Mouse (Mus musculus) intestine, embryonic 16.5 days (tissue): ENCODE measurements around the gene Gm9958. TPM values are rescaled to one million over a fixed set of nuclear protein-coding genes. Genes with fewer than 3 reads are reported as not detected.

Source experiments
- ATAC-seq: fragments of 200-750 bp; cut with Nextera tagmentation; 2 replicates; pipeline ENCODE4 v1.8.0; 2017; ENCODE audit warnings: moderate TSS enrichment, moderate library complexity
- H3K27ac ChIP-seq: fragments of 300-500 bp; sonication (generic); 2 replicates; pipeline ENCODE4 v1.5.1; 2014; ENCODE audit warnings: mild to moderate bottlenecking, low read length
- H3K27me3 ChIP-seq: fragments of 300-500 bp; sonication (generic); replicated peaks from 2 replicates; pipeline ENCODE4 v1.6.1; 2014; ENCODE audit warnings: low read length, control low read depth, mixed read lengths; ENCODE audit not compliant: control insufficient read depth, insufficient read depth
- H3K36me3 ChIP-seq: fragments of 300-500 bp; sonication (generic); 2 replicates; pipeline ENCODE4 v1.6.1; 2014; ENCODE audit warnings: low read length, control low read depth; ENCODE audit not compliant: control insufficient read depth, insufficient read depth
- H3K4me1 ChIP-seq: fragments of 300-500 bp; sonication (generic); 2 replicates; pipeline ENCODE4 v1.6.1; 2014; ENCODE audit warnings: low read length, control low read depth, mixed read lengths; ENCODE audit not compliant: control insufficient read depth, insufficient read depth
- H3K4me2 ChIP-seq: fragments of 300-500 bp; sonication (generic); 2 replicates; pipeline ENCODE4 v1.6.1; 2014; ENCODE audit warnings: low read depth, low read length, control low read depth
- H3K4me3 ChIP-seq: fragments of 300-500 bp; sonication (generic); 2 replicates; pipeline ENCODE4 v1.5.1; 2014; ENCODE audit warnings: mild to moderate bottlenecking, low read length
- H3K9ac ChIP-seq: fragments of 300-500 bp; sonication (generic); 2 replicates; pipeline ENCODE4 v1.6.1; 2014; ENCODE audit warnings: low read depth, low read length
- H3K9me3 ChIP-seq: fragments of 300-500 bp; sonication (generic); 2 replicates; pipeline ENCODE4 v1.6.1; 2016; ENCODE audit warnings: low read length, control low read depth; ENCODE audit not compliant: control insufficient read depth
- WGBS: fragments of 180-500 bp; shearing (Covaris S2); extraction: QIAGEN DNeasy Blood & Tissue Kit; methylation state at CpG from one replicate; pipeline ENCODE4 v1.1.7; 2014; 5-methylcytosine and 5-hydroxymethylcytosine counted together
- polyA plus RNA-seq: library from polyadenylated mRNA; unstranded; fragments of >200 nt; fragmentation: Nextera tagmentation; extraction: Ambion mirVana; gene quantifications from 2 replicates; pipeline ENCODE4 v1.2.1, GENCODE M21; 2015

The Gm9958 gene
- polyA plus RNA-seq, 1 experiment from 2014 or later = 6.3 TPM

- Histone ChIP-seq H3K9me3 (no peaks in the 10 kb centered on the region), H3K9ac (no peak overlapping the region), H3K36me3 (no peaks in the 10 kb centered on the region), H3K27me3 (no peaks in the 10 kb centered on the region), H3K4me2 (no peak overlapping the region), H3K27ac (no peak overlapping the region), H3K4me3 (no peak overlapping the region), H3K4me1 (no peaks in the 10 kb centered on the region)
- WGBS = 84% methylated on average over 3 of the region's 3 CpGs
- ATAC-seq = no peak
Observed at GRCm38 (mm10) chr5:90355824-90356223, 11.2 kb upstream of the Gm9958 start.

- peaks cover 12% of the 10 kb centered on the region for H3K4me1 ChIP-seq
- no peak for ATAC-seq
- peak overlapping the region; percentile 57 for H3K4me2 ChIP-seq
- H3K9ac ChIP-seq = peak overlapping the region; percentile 99
- no peaks in the 10 kb centered on the region for H3K9me3 ChIP-seq
- no peaks in the 10 kb centered on the region for H3K27me3 ChIP-seq
- H3K27ac ChIP-seq = no peak overlapping the region; the same call in 1 of the 2 replicates
- peak overlapping the region; percentile 96 for H3K4me3 ChIP-seq
- WGBS = 1% methylated on average over 6 of the region's 6 CpGs
- H3K36me3 ChIP-seq = no peaks in the 10 kb centered on the region
Observed at GRCm38 (mm10) chr5:90364526-90364925, 2.5 kb upstream of the Gm9958 start.

- H3K4me2 ChIP-seq = peak overlapping the region; percentile 57
- peak overlapping the region; percentile 96 for H3K4me3 ChIP-seq
- WGBS = under 1% methylated on average over 60 of the region's 61 CpGs
- peak overlapping the region; percentile 100 for H3K27ac ChIP-seq
- peak; percentile 38 for ATAC-seq
- no peaks in the 10 kb centered on the region for H3K27me3 ChIP-seq
- H3K36me3 ChIP-seq = no peaks in the 10 kb centered on the region
- peak overlapping the region; percentile 99 for H3K9ac ChIP-seq
- no peaks in the 10 kb centered on the region for H3K9me3 ChIP-seq
- peaks cover 12% of the 10 kb centered on the region for H3K4me1 ChIP-seq
Observed at GRCm38 (mm10) chr5:90365141-90365951, 1.7 kb upstream of the Gm9958 start.

GRCm38 (mm10) chr5:90366121-90367066 is 610 bp upstream of the Gm9958 start, which contains the start of gene Ankrd17:
Gene Ankrd17 (minus strand): TSS chr5:90366577.
- H3K27me3 ChIP-seq = no peaks in the 10 kb centered on the region
- H3K9me3 ChIP-seq = no peaks in the 10 kb centered on the region
- H3K4me2 ChIP-seq = peak within 1 kb of the TSS; percentile 65
- H3K27ac ChIP-seq = peak within 1 kb of the TSS; percentile 100
- ATAC-seq = peak; percentile 95
- H3K4me1 ChIP-seq = peaks cover 13% of the 10 kb centered on the region
- under 1% methylated on average over 71 of the region's 104 CpGs for WGBS
- H3K4me3 ChIP-seq = peak within 1 kb of the TSS; percentile 96
- peak within 1 kb of the TSS; percentile 99 for H3K9ac ChIP-seq
- H3K36me3 ChIP-seq = no peaks in the 10 kb centered on the region

- Histone ChIP-seq H3K4me2 (no peak overlapping the region), H3K9me3 (no peaks in the 10 kb centered on the region), H3K4me3 (no peak overlapping the region), H3K4me1 (peaks cover 8% of the 10 kb centered on the region), H3K27me3 (no peaks in the 10 kb centered on the region), H3K27ac (no peak overlapping the region), H3K36me3 (no peaks in the 10 kb centered on the region), H3K9ac (no peak overlapping the region)
- 80% methylated on average over 5 of the region's 5 CpGs for WGBS
- ATAC-seq = no peak
Observed at GRCm38 (mm10) chr5:90370401-90370800, 3.4 kb downstream of the Gm9958 start.

GRCm38 (mm10) chr5:90373708-90374107 is 6.7 kb downstream of the Gm9958 start:
- no peaks in the 10 kb centered on the region for H3K9me3 ChIP-seq
- H3K27me3 ChIP-seq = no peaks in the 10 kb centered on the region
- no peaks in the 10 kb centered on the region for H3K36me3 ChIP-seq
- peaks cover 3% of the 10 kb centered on the region; the same call in 1 of the 2 replicates for H3K4me1 ChIP-seq
- no peak overlapping the region for H3K27ac ChIP-seq
- no peak overlapping the region for H3K4me2 ChIP-seq
- WGBS = 82% methylated on average over 4 of the region's 4 CpGs
- H3K9ac ChIP-seq = no peak overlapping the region
- ATAC-seq = no peak
- H3K4me3 ChIP-seq = no peak overlapping the region

- ATAC-seq = no peak
- H3K9ac ChIP-seq = no peak overlapping the region
- no peaks in the 10 kb centered on the region for H3K36me3 ChIP-seq
- H3K27ac ChIP-seq = no peak overlapping the region
- H3K4me3 ChIP-seq = no peak overlapping the region
- 58% methylated on average over 4 of the region's 4 CpGs for WGBS
- no peaks in the 10 kb centered on the region for H3K4me1 ChIP-seq
- H3K27me3 ChIP-seq = no peaks in the 10 kb centered on the region
- H3K9me3 ChIP-seq = no peaks in the 10 kb centered on the region
- no peak overlapping the region for H3K4me2 ChIP-seq
Observed at GRCm38 (mm10) chr5:90381458-90381857, 14.5 kb downstream of the Gm9958 start.

- WGBS = 44% methylated on average over 1 of the region's 1 CpGs
- Histone ChIP-seq H3K9ac (no peak overlapping the region), H3K4me3 (no peak overlapping the region), H3K36me3 (no peaks in the 10 kb centered on the region), H3K4me2 (no peak overlapping the region), H3K27ac (no peak overlapping the region), H3K9me3 (no peaks in the 10 kb centered on the region), H3K4me1 (no peaks in the 10 kb centered on the region), H3K27me3 (no peaks in the 10 kb centered on the region)
- ATAC-seq = no peak
Observed at GRCm38 (mm10) chr5:90383080-90383479, 16.1 kb downstream of the Gm9958 start.

GRCm38 (mm10) chr5:90393764-90394163 is 26.8 kb downstream of the Gm9958 start:
- ATAC-seq = no peak
- Histone ChIP-seq H3K4me2 (no peak overlapping the region), H3K4me1 (no peaks in the 10 kb centered on the region), H3K27me3 (no peaks in the 10 kb centered on the region), H3K9me3 (no peaks in the 10 kb centered on the region), H3K36me3 (no peaks in the 10 kb centered on the region), H3K9ac (no peak overlapping the region), H3K27ac (no peak overlapping the region), H3K4me3 (no peak overlapping the region)
- 49% methylated on average over 5 of the region's 5 CpGs for WGBS
